Mouse (Mus musculus): Measurements from ENCODE around the gene Acadl. TPM values are rescaled to one million over a fixed set of nuclear protein-coding genes. Genes with fewer than 3 reads are reported as not detected.
A peak's percentile ranks its signal among the peaks of the same experiment; 100 is the strongest.

The Acadl gene
- polyA plus RNA-seq, 1 experiment from 2014 or later, result 42.7 TPM

- Histone ChIP-seq H3K4me2 (ENCODE audit: low read length) (no peak overlapping the region), H3K9me3 (replicated peaks; ENCODE audit: control insufficient read depth, low read length, poor library complexity, severe bottlenecking) (peaks cover 2% of the 10 kb centered on the region; the same call in 1 of the 2 replicates), H3K4me1 (ENCODE audit: control insufficient read depth, insufficient read depth, low read length) (no peaks in the 10 kb centered on the region), H3K27me3 (ENCODE audit: control insufficient read depth, insufficient read depth, low read depth, low read length) (no peaks in the 10 kb centered on the region), H3K36me3 (ENCODE audit: control insufficient read depth, insufficient read depth, low read length) (no peaks in the 10 kb centered on the region), H3K4me3 (ENCODE audit: low read depth, low read length) (no peak overlapping the region), H3K27ac (ENCODE audit: low read length) (no peak overlapping the region), H3K9ac (ENCODE audit: low read depth, low read length) (no peak overlapping the region)
- WGBS, result 90% methylated on average over 5 of the region's 5 CpGs
- no peak for ATAC-seq
Measured at GRCm38 (mm10) chr1:66845690-66846318, 17.3 kb downstream of the Acadl start.

DNA sequence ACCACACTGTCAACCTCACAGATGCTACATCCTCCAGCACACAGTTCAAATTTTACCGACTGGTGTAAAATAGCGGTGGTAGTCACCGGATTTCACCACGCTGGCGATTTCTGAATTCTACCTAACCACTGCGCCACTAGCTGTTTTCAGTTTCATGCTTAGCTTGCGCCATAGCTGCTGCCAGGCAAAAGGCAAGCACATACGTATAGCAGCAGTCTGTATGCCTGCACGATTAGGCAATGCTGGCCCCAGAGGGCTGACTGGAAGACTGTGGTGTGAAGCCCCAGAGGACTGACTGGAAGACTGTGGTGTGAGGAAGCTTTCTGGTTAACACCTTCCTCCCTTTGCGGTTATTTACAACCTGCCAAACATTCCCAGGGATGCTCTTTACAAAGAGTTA is 21.1 kb downstream of the Acadl start:
- no peak overlapping the region for H3K4me3 ChIP-seq (ENCODE audit: low read depth, low read length)
- no peak overlapping the region for H3K9ac ChIP-seq (ENCODE audit: low read depth, low read length)
- no peaks in the 10 kb centered on the region for H3K36me3 ChIP-seq (ENCODE audit: control insufficient read depth, insufficient read depth, low read length)
- no peaks in the 10 kb centered on the region for H3K4me1 ChIP-seq (ENCODE audit: control insufficient read depth, insufficient read depth, low read length)
- WGBS, result 80% methylated on average over 10 of the region's 10 CpGs
- no peak for ATAC-seq
- H3K27me3 ChIP-seq (ENCODE audit: control insufficient read depth, insufficient read depth, low read depth, low read length), result no peaks in the 10 kb centered on the region
- H3K4me2 ChIP-seq (ENCODE audit: low read length), result no peak overlapping the region
- no peaks in the 10 kb centered on the region for H3K9me3 ChIP-seq (replicated peaks; ENCODE audit: control insufficient read depth, low read length, poor library complexity, severe bottlenecking)
- H3K27ac ChIP-seq (ENCODE audit: low read length), result no peak overlapping the region

GRCm38 (mm10) chr1:66841510-66841909 is 21.6 kb downstream of the Acadl start:
- Histone ChIP-seq H3K4me2 (ENCODE audit: low read length) (no peak overlapping the region), H3K27me3 (ENCODE audit: control insufficient read depth, insufficient read depth, low read depth, low read length) (no peaks in the 10 kb centered on the region), H3K27ac (ENCODE audit: low read length) (no peak overlapping the region), H3K9me3 (replicated peaks; ENCODE audit: control insufficient read depth, low read length, poor library complexity, severe bottlenecking) (no peaks in the 10 kb centered on the region), H3K36me3 (ENCODE audit: control insufficient read depth, insufficient read depth, low read length) (no peaks in the 10 kb centered on the region), H3K9ac (ENCODE audit: low read depth, low read length) (no peak overlapping the region), H3K4me1 (ENCODE audit: control insufficient read depth, insufficient read depth, low read length) (no peaks in the 10 kb centered on the region), H3K4me3 (ENCODE audit: low read depth, low read length) (no peak overlapping the region)
- WGBS, result 87% methylated on average over 6 of the region's 6 CpGs
- ATAC-seq, result no peak

GRCm38 (mm10) chr1:66839755-66840438 is 23.2 kb downstream of the Acadl start:
- WGBS, result 76% methylated on average over 7 of the region's 7 CpGs

GRCm38 (mm10) chr1:66839135-66839534 is 23.9 kb downstream of the Acadl start:
- no peak overlapping the region for H3K4me2 ChIP-seq (ENCODE audit: low read length)
- no peaks in the 10 kb centered on the region for H3K9me3 ChIP-seq (replicated peaks; ENCODE audit: control insufficient read depth, low read length, poor library complexity, severe bottlenecking)
- WGBS, result 78% methylated on average over 1 of the region's 1 CpGs
- no peak; the same call in 1 of the 2 replicates for ATAC-seq
- H3K4me1 ChIP-seq (ENCODE audit: control insufficient read depth, insufficient read depth, low read length), result no peaks in the 10 kb centered on the region
- no peak overlapping the region for H3K27ac ChIP-seq (ENCODE audit: low read length)
- no peak overlapping the region for H3K9ac ChIP-seq (ENCODE audit: low read depth, low read length)
- H3K36me3 ChIP-seq (ENCODE audit: control insufficient read depth, insufficient read depth, low read length), result no peaks in the 10 kb centered on the region
- no peak overlapping the region for H3K4me3 ChIP-seq (ENCODE audit: low read depth, low read length)
- H3K27me3 ChIP-seq (ENCODE audit: control insufficient read depth, insufficient read depth, low read depth, low read length), result no peaks in the 10 kb centered on the region

More at GRCm38 (mm10) chr1:66839755-66840438, 23.2 kb downstream of the Acadl start:
- H3K27me3 ChIP-seq (ENCODE audit: control insufficient read depth, insufficient read depth, low read depth, low read length), result no peaks in the 10 kb centered on the region
- no peaks in the 10 kb centered on the region for H3K4me1 ChIP-seq (ENCODE audit: control insufficient read depth, insufficient read depth, low read length)
- no peak overlapping the region for H3K9ac ChIP-seq (ENCODE audit: low read depth, low read length)
- no peak overlapping the region for H3K4me2 ChIP-seq (ENCODE audit: low read length)
- no peak overlapping the region for H3K27ac ChIP-seq (ENCODE audit: low read length)
- no peaks in the 10 kb centered on the region for H3K36me3 ChIP-seq (ENCODE audit: control insufficient read depth, insufficient read depth, low read length)
- no peak overlapping the region for H3K4me3 ChIP-seq (ENCODE audit: low read depth, low read length)
- no peaks in the 10 kb centered on the region for H3K9me3 ChIP-seq (replicated peaks; ENCODE audit: control insufficient read depth, low read length, poor library complexity, severe bottlenecking)
- 0 out of 2 replicates have a peak, but pooled peaks have one; percentile 21 for ATAC-seq

DNA sequence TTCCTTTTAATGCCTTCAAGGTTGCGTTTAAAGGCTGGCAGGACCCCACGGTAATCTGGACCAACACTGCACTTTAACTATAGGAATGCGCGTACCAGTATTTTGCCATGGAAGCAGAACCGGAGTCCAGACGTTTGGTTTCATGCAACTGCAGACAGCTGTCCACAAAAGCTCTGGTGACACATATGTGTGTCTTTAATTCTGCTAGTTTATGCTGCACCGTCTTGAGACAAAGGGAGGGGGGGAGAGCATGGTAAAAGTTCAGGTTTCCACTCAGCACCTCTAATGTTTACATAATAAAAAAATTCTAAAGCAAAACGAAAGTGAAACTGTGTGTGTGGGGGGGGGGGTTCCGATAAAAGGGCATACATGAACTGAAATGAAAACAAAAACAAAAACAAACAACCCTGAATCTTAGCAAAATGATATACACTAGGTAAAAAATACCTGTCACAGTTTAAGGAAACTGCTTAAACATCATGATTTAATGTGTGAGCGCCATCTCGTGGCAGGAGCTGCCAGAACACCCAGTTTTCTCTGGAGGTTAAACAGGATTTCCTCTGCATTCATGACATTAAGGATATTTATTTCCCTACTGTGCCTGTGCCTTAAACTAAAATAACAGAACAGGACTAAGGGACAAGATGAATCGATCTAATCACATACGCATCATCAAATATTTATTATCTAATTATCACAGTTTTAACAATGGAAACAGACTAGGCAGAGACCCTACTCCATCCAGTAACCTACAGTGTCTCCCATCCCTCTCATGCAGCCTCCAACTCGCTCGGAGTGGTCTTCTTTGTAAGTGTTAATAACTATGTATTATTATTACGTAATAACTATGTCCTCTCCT is 24.7 kb downstream of the Acadl start:
- WGBS, result 62% methylated on average over 16 of the region's 16 CpGs
- Histone ChIP-seq H3K9ac (ENCODE audit: low read depth, low read length) (no peak overlapping the region), H3K36me3 (ENCODE audit: control insufficient read depth, insufficient read depth, low read length) (no peaks in the 10 kb centered on the region), H3K27ac (ENCODE audit: low read length) (no peak overlapping the region), H3K9me3 (replicated peaks; ENCODE audit: control insufficient read depth, low read length, poor library complexity, severe bottlenecking) (no peaks in the 10 kb centered on the region), H3K27me3 (ENCODE audit: control insufficient read depth, insufficient read depth, low read depth, low read length) (no peaks in the 10 kb centered on the region), H3K4me2 (ENCODE audit: low read length) (no peak overlapping the region), H3K4me3 (ENCODE audit: low read depth, low read length) (no peak overlapping the region), H3K4me1 (ENCODE audit: control insufficient read depth, insufficient read depth, low read length) (no peaks in the 10 kb centered on the region)
- peak; percentile 65 for ATAC-seq

DNA sequence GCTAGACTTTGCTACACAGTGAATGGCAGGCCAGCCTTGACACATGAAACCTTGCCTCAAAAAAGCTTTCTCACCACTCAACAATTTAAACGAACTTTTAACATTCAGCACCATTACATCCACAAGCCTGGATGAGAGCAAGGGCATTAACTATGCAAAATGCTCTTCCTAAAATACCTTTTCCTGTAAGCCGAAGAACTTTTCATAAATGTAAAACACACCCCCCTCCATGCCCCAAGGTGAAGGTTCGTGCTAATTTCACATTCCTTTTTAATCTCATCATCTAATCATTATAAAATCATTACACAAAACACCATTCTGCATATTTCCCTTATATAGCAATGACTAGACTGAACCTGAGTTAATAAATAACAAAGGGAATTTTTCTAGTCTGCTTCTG is 25.9 kb downstream of the Acadl start:
- H3K36me3 ChIP-seq (ENCODE audit: control insufficient read depth, insufficient read depth, low read length), result no peaks in the 10 kb centered on the region
- no peak for ATAC-seq
- no peak overlapping the region for H3K9ac ChIP-seq (ENCODE audit: low read depth, low read length)
- no peak overlapping the region for H3K27ac ChIP-seq (ENCODE audit: low read length)
- H3K9me3 ChIP-seq (replicated peaks; ENCODE audit: control insufficient read depth, low read length, poor library complexity, severe bottlenecking), result no peaks in the 10 kb centered on the region
- no peak overlapping the region for H3K4me2 ChIP-seq (ENCODE audit: low read length)
- no peaks in the 10 kb centered on the region for H3K4me1 ChIP-seq (ENCODE audit: control insufficient read depth, insufficient read depth, low read length)
- H3K27me3 ChIP-seq (ENCODE audit: control insufficient read depth, insufficient read depth, low read depth, low read length), result no peaks in the 10 kb centered on the region
- 87% methylated on average over 3 of the region's 3 CpGs for WGBS
- no peak overlapping the region for H3K4me3 ChIP-seq (ENCODE audit: low read depth, low read length)

GRCm38 (mm10) chr1:66832636-66833165 is 30.4 kb downstream of the Acadl start:
- H3K27me3 ChIP-seq (ENCODE audit: control insufficient read depth, insufficient read depth, low read depth, low read length), result no peaks in the 10 kb centered on the region
- no peak overlapping the region for H3K4me3 ChIP-seq (ENCODE audit: low read depth, low read length)
- H3K4me2 ChIP-seq (ENCODE audit: low read length), result no peak overlapping the region
- no peaks in the 10 kb centered on the region for H3K4me1 ChIP-seq (ENCODE audit: control insufficient read depth, insufficient read depth, low read length)
- no peaks in the 10 kb centered on the region for H3K9me3 ChIP-seq (replicated peaks; ENCODE audit: control insufficient read depth, low read length, poor library complexity, severe bottlenecking)
- H3K27ac ChIP-seq (ENCODE audit: low read length), result no peak overlapping the region
- WGBS, result 88% methylated on average over 7 of the region's 7 CpGs
- no peak for ATAC-seq
- no peak overlapping the region for H3K9ac ChIP-seq (ENCODE audit: low read depth, low read length)
- no peaks in the 10 kb centered on the region for H3K36me3 ChIP-seq (ENCODE audit: control insufficient read depth, insufficient read depth, low read length)
